Mouse (Mus musculus) ES-E14 (cell line): ENCODE results near the gene Arih2.

Experiments
- CHD2 ChIP-seq: IDR thresholded peaks from 2 replicates; pipeline ENCODE4 v1.6.1; 2014; ENCODE audit warnings: mild to moderate bottlenecking, low read depth, low read length, inconsistent platforms
- HCFC1 ChIP-seq: IDR thresholded peaks from 2 replicates; pipeline ENCODE4 v1.6.1; 2012; ENCODE audit warnings: low read length, inconsistent platforms, borderline replicate concordance; ENCODE audit not compliant: insufficient read depth
- MAFK ChIP-seq: IDR thresholded peaks from 2 replicates; pipeline ENCODE4 v1.6.1; 2014; ENCODE audit warnings: mild to moderate bottlenecking, low read depth, low read length, inconsistent platforms; ENCODE audit not compliant: insufficient read depth
- ZC3H11A ChIP-seq: IDR thresholded peaks from 2 replicates; pipeline ENCODE4 v1.6.1; 2012; ENCODE audit warnings: low read depth, mild to moderate bottlenecking, inconsistent platforms, low read length, borderline replicate concordance
- ZNF384 ChIP-seq: IDR thresholded peaks from 2 replicates; pipeline ENCODE4 v1.6.1; 2012; ENCODE audit warnings: low read depth, low read length, inconsistent platforms

- TF ChIP-seq ZC3H11A (no peak), MAFK (no peak), ZNF384 (no peak), CHD2 (no peak), HCFC1 (no peak)
These were observed 21.0 kb downstream of the Arih2 start for GRCm38 (mm10) chr9:108628141-108628540.
